Mouse (Mus musculus) cerebellum, adult 11-12 months (tissue): ENCODE data around the gene Sh3bp5.

Source experiments
- DNase-seq: peaks from one replicate; pipeline ENCODE4 v3.0.0; 2022

Sh3bp5 gene

GRCm38 (mm10) chr14:31407911-31408604 lies 27.8 kb downstream of the Sh3bp5 start:
- DNase-seq, result peak; percentile 44

GRCm38 (mm10) chr14:31407208-31407607 lies 28.7 kb downstream of the Sh3bp5 start:
- peak; percentile 49 for DNase-seq

GRCm38 (mm10) chr14:31406154-31406810 lies 29.6 kb downstream of the Sh3bp5 start:
- DNase-seq, result peak; percentile 91

- peak; percentile 29 for DNase-seq
These were observed 30.2 kb downstream of the Sh3bp5 start for GRCm38 (mm10) chr14:31405652-31406051.

- DNase-seq, result no peak
These were observed 31.2 kb downstream of the Sh3bp5 start for GRCm38 (mm10) chr14:31404663-31405062.

GRCm38 (mm10) chr14:31403995-31404394 lies 31.9 kb downstream of the Sh3bp5 start:
- no peak for DNase-seq

GRCm38 (mm10) chr14:31403556-31403955 lies 32.3 kb downstream of the Sh3bp5 start:
- DNase-seq, result no peak

GRCm38 (mm10) chr14:31402693-31403092 lies 33.2 kb downstream of the Sh3bp5 start:
- no peak for DNase-seq

- no peak for DNase-seq
These were observed 33.9 kb downstream of the Sh3bp5 start for GRCm38 (mm10) chr14:31401918-31402427.

- no peak for DNase-seq
These were observed 35.0 kb downstream of the Sh3bp5 start for GRCm38 (mm10) chr14:31400896-31401295.

GRCm38 (mm10) chr14:31400246-31400645 lies 35.6 kb downstream of the Sh3bp5 start:
- DNase-seq, result no peak

GRCm38 (mm10) chr14:31399271-31399670 lies 36.6 kb downstream of the Sh3bp5 start:
- no peak for DNase-seq

- DNase-seq, result no peak
These were observed 37.1 kb downstream of the Sh3bp5 start for GRCm38 (mm10) chr14:31398819-31399218.

- DNase-seq, result no peak
These were observed 37.9 kb downstream of the Sh3bp5 start for GRCm38 (mm10) chr14:31397791-31398595.

- DNase-seq, result no peak
These were observed 38.5 kb downstream of the Sh3bp5 start for GRCm38 (mm10) chr14:31397353-31397752.

GRCm38 (mm10) chr14:31396428-31396827 lies 39.5 kb downstream of the Sh3bp5 start:
- DNase-seq, result no peak

- DNase-seq, result no peak
These were observed 40.2 kb downstream of the Sh3bp5 start for GRCm38 (mm10) chr14:31395629-31396199.

- peak; percentile 22 for DNase-seq
These were observed 40.9 kb downstream of the Sh3bp5 start for GRCm38 (mm10) chr14:31394822-31395532.

GRCm38 (mm10) chr14:31393936-31394630 lies 41.8 kb downstream of the Sh3bp5 start:
- DNase-seq, result peak; percentile 84

- DNase-seq, result no peak
These were observed 42.4 kb downstream of the Sh3bp5 start for GRCm38 (mm10) chr14:31393546-31393890.

- DNase-seq, result peak; percentile 52
These were observed 42.9 kb downstream of the Sh3bp5 start for GRCm38 (mm10) chr14:31392873-31393545.
